Mouse (Mus musculus): ENCODE measurements around the gene Tmem189. TPM values are rescaled to one million over a fixed set of nuclear protein-coding genes. Genes with fewer than 3 reads are reported as not detected.

Gene Tmem189
- polyA plus RNA-seq, 1 experiment = 11.7 TPM

DNA sequence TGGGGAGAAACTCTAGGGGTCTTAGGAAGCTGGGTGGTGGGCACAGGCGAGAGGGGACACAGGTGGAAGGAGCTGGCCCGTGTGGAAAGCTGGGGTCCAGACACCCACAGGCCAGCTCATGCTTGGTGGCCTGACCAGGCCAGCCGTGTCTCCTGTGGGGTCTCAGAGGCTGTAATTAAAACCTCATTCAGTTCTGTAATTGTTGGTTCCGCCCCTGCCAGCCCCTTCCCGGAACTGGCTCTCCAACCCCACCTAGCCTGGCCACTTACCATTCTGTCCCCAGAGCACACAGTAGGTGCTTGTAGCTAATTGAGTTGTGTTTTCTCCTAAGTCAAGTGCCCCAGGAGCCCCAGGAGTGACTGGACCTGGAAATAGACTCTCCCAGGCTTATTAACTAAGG lies 90.4 kb downstream of the Tmem189 start:
- TF ChIP-seq GATA1 (IDR thresholded peaks at IDR 0.05; ENCODE audit: low read length) (no peak), TAL1 (IDR thresholded peaks at IDR 0.05; ENCODE audit: low read length) (no peak)

DNA sequence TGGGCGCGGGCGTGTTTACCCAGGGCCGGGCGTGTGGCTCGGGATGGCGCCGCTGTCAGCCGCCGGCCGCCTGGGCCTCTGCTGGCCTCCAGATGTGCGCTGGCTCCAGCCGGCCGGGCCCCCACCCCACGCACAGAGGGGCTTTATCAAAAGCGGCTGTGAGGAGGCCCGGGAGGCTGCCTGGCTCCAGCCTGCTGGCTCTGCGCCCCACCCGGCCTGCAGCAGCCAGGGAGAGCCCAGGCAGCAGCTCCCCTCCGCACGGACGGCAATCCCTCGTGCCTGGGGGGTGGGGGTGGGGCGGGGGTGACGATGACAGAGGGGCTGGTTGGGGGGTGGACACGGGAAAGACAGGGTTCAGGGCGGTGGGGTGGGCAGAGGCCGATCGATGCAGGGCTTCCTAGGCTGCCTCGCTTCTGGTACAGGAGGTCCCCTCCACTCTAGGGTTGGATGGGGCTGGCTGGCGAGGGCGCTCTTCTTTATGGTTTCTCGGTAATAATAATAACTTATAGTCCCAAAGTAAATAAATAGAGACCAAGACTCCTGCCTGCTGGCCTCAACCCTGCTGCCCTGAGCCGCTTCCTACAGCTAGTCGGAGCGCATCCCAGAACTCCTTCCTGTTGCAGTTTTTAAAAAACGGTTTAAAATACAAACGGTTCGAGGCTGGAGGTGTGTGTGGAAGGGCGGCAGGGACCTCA lies 92.0 kb downstream of the Tmem189 start:
- Histone ChIP-seq H3K4me1 (ENCODE audit: control insufficient read depth) (no peaks in the 10 kb centered on the region), H3K4me3 (replicated peaks) (no peak overlapping the region), H3K36me3 (ENCODE audit: control insufficient read depth) (no peaks in the 10 kb centered on the region)

More for the DNA sequence above, 90.4 kb downstream of the Tmem189 start:
- H3K9me3 ChIP-seq (ENCODE audit: control insufficient read depth, low read length) = no peaks in the 10 kb centered on the region
- H3K36me3 ChIP-seq (ENCODE audit: control insufficient read depth) = no peaks in the 10 kb centered on the region
- H3K4me1 ChIP-seq (ENCODE audit: control insufficient read depth) = peaks cover 5% of the 10 kb centered on the region
- peaks cover 21% of the 10 kb centered on the region for H3K27me3 ChIP-seq (ENCODE audit: control insufficient read depth)
- H3K4me3 ChIP-seq (replicated peaks) = no peak overlapping the region

DNA sequence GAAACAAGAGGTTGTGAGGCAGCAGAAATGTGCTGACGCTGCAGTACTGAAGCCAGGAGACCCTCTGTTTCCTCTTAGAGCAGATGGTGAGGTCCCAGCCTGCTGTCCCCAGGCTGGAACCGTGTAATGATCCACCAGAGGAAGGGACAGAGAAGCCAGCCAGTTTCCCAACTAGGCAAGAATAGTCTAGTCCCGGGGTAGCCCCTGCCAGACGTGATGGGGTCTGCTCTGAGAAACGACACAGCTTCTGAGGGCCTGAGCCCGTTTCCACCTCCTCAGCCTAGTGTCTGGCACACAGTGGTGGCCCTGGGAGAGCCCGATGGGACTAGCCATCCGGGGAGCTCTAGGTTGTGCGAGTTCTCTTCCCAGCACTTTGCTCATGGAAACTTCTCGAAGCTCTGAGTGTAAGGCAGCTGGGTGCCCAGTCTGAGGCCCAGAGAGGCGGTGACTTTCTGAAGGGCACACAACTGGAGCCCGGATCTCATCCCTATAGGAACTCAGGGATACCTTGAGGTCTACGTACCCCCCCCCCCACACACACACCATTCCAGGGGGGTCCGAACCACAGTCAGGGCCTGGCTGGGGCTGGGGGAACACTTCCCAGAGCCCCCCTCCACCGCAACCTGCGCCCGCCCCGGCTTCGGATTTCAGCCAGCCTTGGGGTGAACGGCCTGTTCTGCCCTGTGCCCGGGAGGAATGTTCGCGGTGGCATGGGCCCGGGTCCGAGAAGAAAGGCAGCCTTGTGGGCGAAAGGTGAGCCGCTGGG lies 92.7 kb downstream of the Tmem189 start:
- TF ChIP-seq GATA1 (IDR thresholded peaks at IDR 0.05; ENCODE audit: low read length) (no peak), TAL1 (IDR thresholded peaks at IDR 0.05; ENCODE audit: low read length) (no peak)
- no peaks in the 10 kb centered on the region for H3K9me3 ChIP-seq (ENCODE audit: control insufficient read depth, low read length)
- peaks cover 18% of the 10 kb centered on the region for H3K27me3 ChIP-seq (ENCODE audit: control insufficient read depth)
- H3K36me3 ChIP-seq (ENCODE audit: control insufficient read depth) = no peaks in the 10 kb centered on the region
- H3K4me1 ChIP-seq (ENCODE audit: control insufficient read depth) = no peaks in the 10 kb centered on the region
- H3K4me3 ChIP-seq (replicated peaks) = no peak overlapping the region

More for the DNA sequence above, 92.0 kb downstream of the Tmem189 start:
- peaks cover 21% of the 10 kb centered on the region for H3K27me3 ChIP-seq (ENCODE audit: control insufficient read depth)
- TF ChIP-seq GATA1 (IDR thresholded peaks at IDR 0.05; ENCODE audit: low read length) = no peak
- no peaks in the 10 kb centered on the region for H3K9me3 ChIP-seq (ENCODE audit: control insufficient read depth, low read length)

DNA sequence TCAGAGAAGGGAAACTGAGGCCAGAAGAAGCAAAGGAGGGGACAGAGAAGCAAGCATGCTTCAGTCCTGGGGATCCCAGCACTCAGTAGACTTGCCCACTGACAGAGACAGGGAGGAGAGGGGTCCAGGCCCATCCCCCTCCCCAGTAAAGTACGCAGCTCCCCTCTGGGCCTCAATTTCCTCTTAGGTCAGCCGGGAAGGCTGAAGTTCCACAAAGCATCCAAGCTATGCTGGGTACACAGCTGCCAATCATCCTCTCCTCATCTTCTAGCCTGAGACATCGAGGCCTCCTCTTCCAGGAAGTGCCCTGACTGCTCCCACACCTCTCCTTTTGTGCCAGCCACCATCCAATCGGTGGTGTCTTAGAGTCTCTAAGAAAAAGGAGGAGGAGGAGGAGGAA lies 93.4 kb downstream of the Tmem189 start:
- no peaks in the 10 kb centered on the region for H3K4me1 ChIP-seq (ENCODE audit: control insufficient read depth)
- H3K27me3 ChIP-seq (ENCODE audit: control insufficient read depth) = peaks cover 17% of the 10 kb centered on the region
- H3K36me3 ChIP-seq (ENCODE audit: control insufficient read depth) = no peaks in the 10 kb centered on the region
- no peak overlapping the region for H3K4me3 ChIP-seq (replicated peaks)
- TF ChIP-seq GATA1 (IDR thresholded peaks at IDR 0.05; ENCODE audit: low read length) (no peak), TAL1 (IDR thresholded peaks at IDR 0.05; ENCODE audit: low read length) (no peak)
- no peaks in the 10 kb centered on the region for H3K9me3 ChIP-seq (ENCODE audit: control insufficient read depth, low read length)

DNA sequence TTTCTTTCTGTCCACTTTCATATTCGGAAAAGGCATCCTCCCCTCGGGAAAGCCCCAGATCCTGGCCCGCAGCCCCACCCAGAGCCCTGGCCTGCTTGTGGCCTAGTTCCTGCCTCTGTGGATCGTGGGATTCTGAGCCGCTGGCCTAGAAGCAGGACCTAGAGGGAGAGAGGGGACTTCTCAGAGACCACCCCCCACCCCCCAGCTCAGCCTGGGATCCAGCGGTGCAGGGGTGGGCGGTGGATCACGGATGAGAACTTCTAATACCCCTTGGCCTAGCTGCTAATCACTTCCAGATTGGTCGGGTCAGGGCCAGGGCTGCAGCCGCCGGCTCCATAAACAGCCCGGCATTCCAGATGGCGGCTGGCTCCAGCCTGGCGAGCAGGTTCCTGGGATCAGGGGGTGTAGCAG lies 93.9 kb downstream of the Tmem189 start:
- no peaks in the 10 kb centered on the region for H3K36me3 ChIP-seq (ENCODE audit: control insufficient read depth)
- TF ChIP-seq TAL1 (IDR thresholded peaks at IDR 0.05; ENCODE audit: low read length) = no peak
- TF ChIP-seq GATA1 (IDR thresholded peaks at IDR 0.05; ENCODE audit: low read length) = no peak

DNA sequence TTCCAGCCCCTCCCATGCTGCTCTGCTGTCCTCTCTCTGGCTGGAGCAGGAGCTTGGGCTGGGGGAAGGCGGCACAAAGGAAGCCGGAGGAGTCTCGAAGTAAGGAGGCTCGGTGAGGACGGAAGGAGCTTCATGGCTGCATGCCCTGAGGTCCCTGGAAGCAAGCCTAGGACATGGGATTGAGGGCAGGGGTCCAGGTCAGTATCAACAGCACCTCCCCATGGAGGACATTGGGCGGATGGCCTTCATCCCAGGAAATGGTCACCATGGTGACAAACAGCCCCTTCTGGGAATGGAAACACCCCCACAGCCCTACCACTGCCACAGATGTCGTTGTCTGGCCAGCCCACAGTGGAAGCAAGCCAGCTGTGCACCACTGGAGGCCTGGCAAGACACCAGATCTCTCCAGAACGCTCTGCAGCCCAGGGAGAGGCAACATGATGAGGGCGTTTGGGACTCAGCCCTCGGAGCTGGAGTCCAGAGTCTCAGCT lies 95.1 kb downstream of the Tmem189 start:
- no peak overlapping the region for H3K4me3 ChIP-seq (replicated peaks)
- no peaks in the 10 kb centered on the region for H3K9me3 ChIP-seq (ENCODE audit: control insufficient read depth, low read length)
- peaks cover 5% of the 10 kb centered on the region for H3K4me1 ChIP-seq (ENCODE audit: control insufficient read depth)
- no peaks in the 10 kb centered on the region for H3K36me3 ChIP-seq (ENCODE audit: control insufficient read depth)
- no peak for TF ChIP-seq GATA1 (IDR thresholded peaks at IDR 0.05; ENCODE audit: low read length)
- no peak for TF ChIP-seq TAL1 (IDR thresholded peaks at IDR 0.05; ENCODE audit: low read length)
- peaks cover 17% of the 10 kb centered on the region for H3K27me3 ChIP-seq (ENCODE audit: control insufficient read depth)

More for the DNA sequence above, 93.9 kb downstream of the Tmem189 start:
- peaks cover 17% of the 10 kb centered on the region for H3K27me3 ChIP-seq (ENCODE audit: control insufficient read depth)
- H3K4me3 ChIP-seq (replicated peaks) = no peak overlapping the region
- no peaks in the 10 kb centered on the region for H3K4me1 ChIP-seq (ENCODE audit: control insufficient read depth)
- no peaks in the 10 kb centered on the region for H3K9me3 ChIP-seq (ENCODE audit: control insufficient read depth, low read length)

DNA sequence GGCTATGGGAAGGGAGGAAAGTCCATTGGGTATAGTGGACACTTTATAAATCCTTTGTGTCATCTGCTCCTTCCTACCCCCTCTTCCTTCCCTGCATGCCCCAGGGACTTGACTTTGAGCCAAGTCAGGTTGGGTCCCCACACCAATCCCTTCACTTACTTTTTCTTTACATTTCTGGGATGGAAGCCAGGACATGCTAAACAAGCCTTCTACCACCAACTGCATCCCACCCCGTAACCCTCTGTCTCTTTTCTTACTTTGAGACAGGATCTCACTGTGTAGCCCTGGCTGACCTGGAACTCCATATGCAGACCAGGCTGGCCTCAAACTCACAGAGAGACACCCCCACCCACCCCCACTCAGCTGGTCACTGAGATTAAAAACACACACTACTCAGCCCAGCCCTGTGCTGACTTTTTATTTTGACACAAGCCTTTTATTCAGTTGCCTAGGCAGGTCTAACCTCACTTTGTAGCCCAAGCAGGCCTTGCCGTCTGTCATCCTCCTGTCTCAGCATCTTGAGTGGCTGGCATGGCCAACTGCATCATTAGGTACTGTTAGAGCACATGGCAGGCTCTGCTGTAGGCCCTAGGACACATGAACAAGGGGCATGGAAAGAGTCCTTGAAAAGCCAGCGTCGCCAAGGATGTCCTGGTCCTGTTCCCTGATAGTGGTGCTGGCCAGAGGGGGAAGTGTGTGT lies 95.9 kb downstream of the Tmem189 start:
- H3K4me3 ChIP-seq (replicated peaks) = no peak overlapping the region

More for the DNA sequence above, 95.9 kb downstream of the Tmem189 start:
- peaks cover 17% of the 10 kb centered on the region for H3K27me3 ChIP-seq (ENCODE audit: control insufficient read depth)
- no peaks in the 10 kb centered on the region for H3K9me3 ChIP-seq (ENCODE audit: control insufficient read depth, low read length)
- peaks cover 13% of the 10 kb centered on the region for H3K4me1 ChIP-seq (ENCODE audit: control insufficient read depth)
- H3K36me3 ChIP-seq (ENCODE audit: control insufficient read depth) = no peaks in the 10 kb centered on the region
- TF ChIP-seq GATA1 (IDR thresholded peaks at IDR 0.05; ENCODE audit: low read length) = no peak
- TF ChIP-seq TAL1 (IDR thresholded peaks at IDR 0.05; ENCODE audit: low read length) = no peak

Other genes starting within 250 kb of the Tmem189 start
- 0.77 and 0.89 TPM in 2 replicates for gene Rnf114, start 197.2 kb downstream of the Tmem189 start, polyA plus RNA-seq (2012)
- 2.4 and 2.5 TPM in 2 replicates for gene Spata2, start 196.9 kb downstream of the Tmem189 start, polyA plus RNA-seq (2012)
- gene Snai1, start 151.6 kb downstream of the Tmem189 start, polyA plus RNA-seq (2012) = 0.07 TPM in 1 of 2 replicates, not detected in the other
- gene Ube2v1, start 57.7 kb downstream of the Tmem189 start, polyA plus RNA-seq (2012) = 34.4 and 42.6 TPM in 2 replicates
- not detected in 2 replicates for gene Gm20431, start 28.3 kb downstream of the Tmem189 start, polyA plus RNA-seq (2012)
- 4.3 and 4.7 TPM in 2 replicates for gene Cebpb, start 907 bp downstream of the Tmem189 start, polyA plus RNA-seq (2012)
- 1.9 TPM in 2 replicates for gene Ptpn1, start 242.2 kb upstream of the Tmem189 start, polyA plus RNA-seq (2012)